Mouse (Mus musculus): ENCODE measurements around the gene Plek.
"Not testable (repeated sequence)": the region's sequence is repeated elsewhere in the genome, so short reads cannot be mapped to it uniquely, and the experiment has no call there.

Plek gene

DNA sequence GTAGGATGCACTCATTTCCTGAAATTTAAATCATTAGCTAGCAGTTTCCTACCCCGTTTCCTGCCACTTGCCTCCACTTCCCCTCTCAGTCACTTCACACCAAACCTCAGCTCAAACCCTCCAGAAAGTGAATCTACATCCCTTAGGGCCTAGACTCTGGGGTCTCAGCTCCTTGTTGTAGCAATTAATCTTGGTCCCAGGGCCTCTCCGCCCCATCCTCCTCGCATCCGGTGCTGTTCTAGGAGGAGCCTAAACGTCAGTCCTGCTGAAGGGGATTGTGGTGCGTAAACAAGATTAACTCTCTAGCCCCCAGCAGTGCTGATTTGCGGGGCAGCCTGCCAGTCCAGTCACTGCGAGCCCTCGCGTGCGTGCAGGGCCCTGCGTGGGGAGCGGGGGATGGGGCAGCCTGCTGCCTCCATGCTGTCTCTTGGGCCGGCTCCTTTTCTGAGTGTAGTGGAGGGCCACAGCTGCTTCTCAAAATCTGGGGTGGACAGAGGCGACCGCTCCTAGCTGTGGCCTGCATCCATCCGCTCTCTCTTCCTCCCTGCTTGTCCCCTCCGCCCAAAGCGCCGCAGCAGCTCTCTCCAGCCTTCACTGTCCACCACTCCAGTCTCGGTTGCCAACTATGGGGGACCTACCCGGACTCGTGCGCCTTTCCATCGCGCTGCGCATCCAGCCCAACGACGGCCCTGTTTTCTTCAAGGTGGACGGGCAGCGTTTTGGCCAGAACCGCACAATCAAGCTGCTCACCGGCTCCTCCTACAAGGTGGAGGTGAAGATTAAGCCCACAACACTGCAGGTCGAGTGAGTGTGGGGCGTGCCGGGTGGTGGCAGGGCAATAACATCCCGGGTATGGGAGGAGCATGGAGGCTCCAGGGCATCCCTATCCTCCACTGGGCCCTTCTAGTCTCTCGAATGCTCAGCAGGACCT, at the start of gene Plek, which contains the start of gene Cnrip1:
Gene Plek, minus strand, starts transcription at position 837 of the 931 bp plus-strand sequence.
Gene Cnrip1, plus strand, starts transcription at position 42 of the 931 bp plus-strand sequence.
- DNase-seq, result peak; percentile 57 to 58

DNA sequence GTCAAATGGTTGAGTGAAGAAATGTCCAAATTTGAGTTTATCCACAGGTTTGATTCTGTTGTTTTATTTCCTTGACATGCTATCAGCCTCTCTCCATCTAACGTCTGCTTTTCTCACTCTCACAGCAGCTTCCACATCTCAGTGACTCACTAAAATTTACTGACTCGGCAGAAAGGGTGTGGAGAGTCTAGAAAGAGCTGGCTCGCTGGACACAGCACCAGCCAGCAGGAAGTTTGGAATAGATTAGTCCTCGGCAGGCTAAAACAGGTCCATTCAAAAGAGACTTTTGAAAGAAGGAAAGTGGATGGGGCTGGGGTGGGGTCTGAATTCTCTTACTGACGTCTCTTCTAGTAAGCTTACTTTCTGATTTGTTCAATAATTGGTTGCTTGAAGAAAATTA, 33.9 kb upstream of the Plek start:
- no peak for DNase-seq

DNA sequence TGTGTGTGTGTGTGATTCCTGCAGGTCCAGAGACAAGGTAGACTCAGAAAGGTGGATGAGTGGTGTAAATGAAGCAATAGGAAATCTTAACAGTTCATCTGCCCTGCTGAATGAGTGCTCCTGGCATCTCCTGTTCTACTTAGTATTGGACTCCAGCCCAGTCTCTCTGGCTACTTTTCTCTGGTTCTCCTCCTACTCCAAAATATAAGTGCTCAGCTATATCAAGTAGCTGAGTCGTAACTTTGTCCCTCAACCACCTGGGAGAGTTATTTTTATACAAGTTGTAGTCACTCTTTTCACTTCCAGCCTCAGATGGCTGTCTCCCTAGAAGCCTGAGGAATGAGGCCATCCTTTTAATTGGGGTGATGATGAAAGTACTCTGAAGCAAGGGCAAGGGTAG, 31.7 kb upstream of the Plek start:
- no peak for DNase-seq

- no peak for DNase-seq
Observed at GRCm38 (mm10) chr11:17083455-17083854, 31.3 kb upstream of the Plek start.

DNA sequence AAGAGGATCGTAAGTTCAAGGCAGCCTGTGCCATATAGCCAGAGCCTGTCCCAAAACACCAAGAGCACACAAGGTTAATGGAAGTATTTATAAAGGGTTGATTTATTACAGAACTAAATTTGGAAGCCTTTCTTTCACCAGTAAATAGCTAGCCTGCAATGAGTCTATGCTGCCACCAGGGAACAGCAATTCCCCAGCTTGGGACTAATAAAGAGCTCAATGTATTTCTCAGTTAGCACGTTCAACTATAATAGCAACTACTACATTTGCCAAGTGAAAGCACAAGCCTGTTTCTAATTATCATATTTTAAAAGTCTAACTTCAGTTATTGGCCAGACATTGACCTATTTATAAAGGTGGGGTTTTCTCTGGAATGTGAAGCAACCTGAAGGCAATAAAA, 30.8 kb upstream of the Plek start:
- DNase-seq, result peak; percentile 17 to 20

GRCm38 (mm10) chr11:17082086-17082485, 29.9 kb upstream of the Plek start:
- DNase-seq, result no peak

DNA sequence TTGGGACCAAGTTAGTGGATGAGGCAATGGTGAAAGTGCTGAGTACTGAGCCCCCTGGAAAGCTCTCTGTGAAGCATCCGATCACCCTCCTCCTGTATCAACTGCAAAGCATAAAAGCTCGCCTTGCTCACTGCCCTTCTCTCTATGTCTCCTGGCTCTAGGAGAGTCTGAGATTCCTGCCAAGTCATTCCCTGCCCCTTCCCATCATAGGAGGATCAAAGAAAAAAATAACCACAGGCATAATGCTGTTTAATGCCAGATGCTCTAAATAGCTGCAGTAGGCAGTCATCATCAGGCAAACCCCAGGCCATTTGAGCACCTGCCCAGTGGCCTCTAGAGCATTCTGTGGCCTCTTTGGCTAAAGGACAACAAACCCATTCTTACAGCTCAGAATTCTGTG, 23.5 kb upstream of the Plek start:
- no peak for DNase-seq

DNA sequence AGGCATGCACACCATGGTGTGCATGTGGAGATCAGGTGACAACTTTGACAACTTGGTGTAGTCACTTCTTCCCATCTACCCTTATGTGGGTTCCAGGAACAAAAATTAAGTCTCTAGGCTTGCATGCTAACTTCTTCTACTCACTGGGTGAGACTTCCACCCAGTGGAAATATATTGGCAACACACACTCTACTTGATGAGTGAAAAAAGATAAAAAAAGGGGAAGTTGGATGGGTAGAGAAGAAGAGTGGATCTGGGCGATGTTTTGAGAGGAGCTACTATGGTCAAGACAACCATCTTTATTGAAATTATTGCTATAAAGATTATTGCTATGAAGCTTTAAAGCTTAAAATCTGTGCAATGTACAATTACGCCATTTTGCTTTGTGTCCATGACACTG, 17.2 kb upstream of the Plek start:
- not testable (repeated sequence) for DNase-seq

GRCm38 (mm10) chr11:17052476-17053049, 382 bp upstream of the Plek start:
- no peak for DNase-seq

- no peak for DNase-seq
Observed at GRCm38 (mm10) chr11:17045806-17046205, 6.4 kb downstream of the Plek start.

DNA sequence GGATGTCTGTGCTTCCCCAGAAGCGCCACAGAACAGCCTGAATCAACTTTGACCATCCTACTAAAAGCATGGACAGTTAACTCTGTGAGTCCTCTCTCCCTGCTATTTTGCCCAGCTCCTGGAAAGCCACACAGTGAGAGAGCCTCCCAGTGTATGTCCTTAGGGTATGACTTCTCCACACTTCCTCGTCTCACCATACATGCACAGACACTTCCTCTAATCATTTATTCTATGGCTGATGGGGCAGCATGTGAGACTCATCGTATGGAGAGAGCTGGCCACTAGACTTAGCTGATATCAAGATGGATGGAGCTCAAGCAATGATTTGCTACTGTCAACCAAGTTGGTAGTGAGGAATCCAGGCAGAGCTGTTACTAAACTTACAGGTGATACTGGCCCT, 28.2 kb downstream of the Plek start:
- DNase-seq, result no peak

DNA sequence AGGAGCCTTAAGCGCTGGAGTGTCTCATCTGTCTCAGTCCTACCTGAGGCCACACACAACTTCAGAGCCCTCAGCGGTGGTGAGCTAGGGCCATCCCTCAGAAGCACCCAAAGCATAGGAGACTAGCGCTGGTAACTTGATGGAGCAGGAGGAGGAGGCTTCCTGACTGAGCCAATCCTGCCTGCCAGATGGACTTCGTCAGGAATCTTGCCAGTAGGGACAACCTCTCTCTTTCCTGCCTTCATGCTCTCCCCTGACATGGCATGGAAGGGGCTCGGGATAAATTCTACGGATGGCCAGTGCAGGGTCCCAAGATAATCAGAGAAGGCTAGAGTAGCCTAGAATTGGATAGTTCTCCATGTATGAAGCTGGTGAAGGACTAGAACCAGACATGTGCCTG, 29.0 kb downstream of the Plek start:
- no peak for DNase-seq

- DNase-seq, result peak; percentile 12 to 24
Observed at GRCm38 (mm10) chr11:17019328-17019727, 32.9 kb downstream of the Plek start.

DNA sequence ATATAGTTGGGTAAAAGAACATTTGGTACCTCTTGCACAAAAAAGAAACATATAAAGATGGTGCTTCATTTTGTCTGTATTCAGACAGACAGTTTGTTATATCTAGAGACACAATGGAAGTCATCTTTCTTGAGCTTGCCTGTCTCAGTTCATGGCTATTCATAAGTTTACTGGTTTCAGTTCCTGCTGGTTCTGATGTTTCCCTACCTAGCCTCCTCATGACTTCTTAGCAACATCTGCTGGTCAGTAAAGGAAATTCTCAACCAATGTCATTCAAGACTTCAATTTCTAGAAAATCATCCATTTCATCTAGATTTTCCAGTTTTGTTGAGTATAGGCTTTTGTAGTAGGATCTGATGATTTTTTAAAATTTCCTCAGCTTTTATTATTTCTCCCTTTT, 39.2 kb downstream of the Plek start:
- peak; percentile 15 to 22 for DNase-seq

DNA sequence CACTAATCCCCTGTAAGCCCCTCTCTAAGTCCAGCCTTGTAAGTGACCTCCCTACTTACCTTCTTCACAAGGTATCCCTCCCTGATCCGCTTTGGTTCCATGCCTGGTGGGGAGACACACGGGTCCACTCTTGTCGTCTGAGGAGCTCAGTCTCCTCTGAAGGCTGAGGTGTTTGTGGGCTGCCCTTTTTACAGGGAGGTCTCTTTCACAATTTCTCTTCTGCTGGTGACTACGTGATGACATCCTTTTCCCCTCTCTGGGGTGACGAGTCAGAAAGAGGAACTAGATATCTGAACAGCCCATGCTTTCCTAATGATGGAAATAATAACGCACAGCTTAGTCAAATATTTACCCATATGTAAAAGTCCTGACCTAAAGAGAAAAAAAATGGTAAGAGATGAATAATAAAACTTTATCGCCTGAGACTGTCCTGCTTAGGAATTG, 43.7 kb downstream of the Plek start:
- DNase-seq, result peak; percentile 63 to 65

- peak; percentile 12 to 17 for DNase-seq
Observed at GRCm38 (mm10) chr11:17007517-17008173, 44.5 kb downstream of the Plek start.

DNA sequence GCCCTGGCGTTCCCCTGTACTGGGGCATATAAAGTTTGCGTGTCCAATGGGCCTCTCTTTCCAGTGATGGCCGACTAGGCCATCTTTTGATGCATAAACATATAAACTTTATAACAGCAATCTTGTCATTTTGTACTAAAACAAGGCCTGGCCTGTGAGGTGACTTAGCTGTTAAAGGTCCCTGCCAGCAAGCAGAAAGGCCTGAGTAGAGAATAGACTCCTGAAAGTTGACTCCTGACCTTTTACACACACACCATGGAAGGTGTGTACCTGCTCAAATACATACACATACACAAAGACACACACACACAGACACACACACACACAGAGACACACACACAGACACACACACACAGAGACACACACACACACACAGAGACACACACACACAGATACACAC, 45.7 kb downstream of the Plek start:
- DNase-seq, result not testable (repeated sequence)

GRCm38 (mm10) chr11:17004899-17005846, 47.0 kb downstream of the Plek start:
- peak in 1 of 2 experiments; percentile 10 for DNase-seq

GRCm38 (mm10) chr11:17003757-17004156, 48.4 kb downstream of the Plek start:
- no peak for DNase-seq

- no peak for DNase-seq
Observed at GRCm38 (mm10) chr11:17002739-17003373, 49.3 kb downstream of the Plek start.

All from B cell, adult 2 months (primary cell).